Mouse (Mus musculus): ENCODE results near the gene Rab33b. TPM values are rescaled to one million over a fixed set of nuclear protein-coding genes. Genes with fewer than 3 reads are reported as not detected.

Gene Rab33b
- polyA plus RNA-seq, 1 experiment from 2014 or later: 24.2 TPM

DNA sequence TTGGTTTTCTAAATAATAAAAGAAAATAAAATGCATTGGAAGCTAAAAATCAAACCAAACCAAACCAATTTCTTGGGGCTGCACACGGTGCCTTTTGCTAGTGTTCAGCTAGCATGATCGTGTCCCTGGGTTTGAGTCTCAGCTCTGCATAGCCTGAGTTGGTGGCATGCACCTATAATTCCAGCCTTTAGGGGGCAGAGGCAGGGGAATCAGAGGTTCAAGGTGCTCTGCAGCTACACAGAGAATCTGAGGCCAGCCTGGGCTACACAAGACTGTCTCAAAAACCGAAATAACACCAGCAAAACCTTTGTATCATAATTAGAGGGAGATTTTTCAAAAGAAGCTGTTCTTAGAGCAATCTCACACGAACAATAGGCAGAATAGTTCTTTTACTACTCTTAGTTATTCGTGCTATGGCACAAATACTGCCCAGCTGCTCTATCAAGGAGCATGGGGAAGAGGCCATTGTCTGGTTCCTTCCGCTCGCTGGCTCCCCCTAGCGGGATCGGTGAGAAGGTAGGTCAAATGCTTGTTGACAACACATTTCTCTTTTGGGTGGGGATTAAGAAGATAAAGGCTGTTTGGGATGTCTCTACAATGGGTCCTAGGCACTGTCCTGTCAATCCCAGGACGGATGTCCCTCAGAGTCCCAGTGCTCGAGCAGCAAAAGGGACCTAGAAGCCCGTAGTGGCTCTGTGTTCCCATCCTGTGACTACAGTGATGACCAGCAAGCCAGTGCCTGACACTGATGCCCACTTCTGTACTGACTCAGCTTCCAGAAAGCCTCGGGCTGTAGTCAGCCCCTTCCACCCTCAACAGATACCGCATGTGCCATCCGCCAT, 56.1 kb downstream of the Rab33b start:
- ATAC-seq (ENCODE audit: insufficient number of reproducible peaks, insufficient read depth, low FRiP score, low TSS enrichment, low read depth): no peak
- no peak overlapping the region for H3K4me3 ChIP-seq (replicated peaks)
- no peak overlapping the region for H3K27ac ChIP-seq
- no peaks in the 10 kb centered on the region for H3K9me3 ChIP-seq
- H3K4me1 ChIP-seq (replicated peaks): no peaks in the 10 kb centered on the region
- WGBS: 61% methylated on average over 15 of the region's 15 CpGs
- no peaks in the 10 kb centered on the region for H3K27me3 ChIP-seq
- H3K4me2 ChIP-seq: no peak overlapping the region
- H3K36me3 ChIP-seq: peaks cover 65% of the 10 kb centered on the region
- H3K9ac ChIP-seq (replicated peaks): no peak overlapping the region

DNA sequence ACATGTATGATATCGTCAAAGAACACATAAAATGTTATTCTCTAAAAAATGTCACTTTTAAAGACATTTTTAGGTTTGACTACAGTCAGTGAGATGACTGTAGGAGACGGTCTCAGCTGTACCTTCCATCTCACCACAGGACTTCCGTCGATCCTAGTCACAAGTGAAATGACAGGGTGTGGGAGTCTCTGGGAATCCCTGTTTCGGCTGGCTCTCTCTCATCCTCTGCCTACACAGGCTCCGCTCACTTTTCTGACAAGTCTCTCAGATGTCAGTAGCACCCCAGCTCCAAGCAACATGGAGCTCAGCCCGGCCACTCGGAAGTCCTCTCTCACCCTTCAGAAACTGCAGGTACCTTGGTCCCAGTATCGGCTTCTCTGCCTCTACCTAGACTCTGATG, 56.9 kb downstream of the Rab33b start:
- Histone ChIP-seq H3K9me3 (no peaks in the 10 kb centered on the region), H3K4me3 (replicated peaks) (no peak overlapping the region), H3K9ac (replicated peaks) (no peak overlapping the region), H3K27ac (no peak overlapping the region), H3K4me1 (replicated peaks) (no peaks in the 10 kb centered on the region), H3K27me3 (no peaks in the 10 kb centered on the region), H3K4me2 (no peak overlapping the region), H3K36me3 (peaks cover 60% of the 10 kb centered on the region)
- 95% methylated on average over 9 of the region's 9 CpGs for WGBS
- no peak for ATAC-seq (ENCODE audit: insufficient number of reproducible peaks, insufficient read depth, low FRiP score, low TSS enrichment, low read depth)

DNA sequence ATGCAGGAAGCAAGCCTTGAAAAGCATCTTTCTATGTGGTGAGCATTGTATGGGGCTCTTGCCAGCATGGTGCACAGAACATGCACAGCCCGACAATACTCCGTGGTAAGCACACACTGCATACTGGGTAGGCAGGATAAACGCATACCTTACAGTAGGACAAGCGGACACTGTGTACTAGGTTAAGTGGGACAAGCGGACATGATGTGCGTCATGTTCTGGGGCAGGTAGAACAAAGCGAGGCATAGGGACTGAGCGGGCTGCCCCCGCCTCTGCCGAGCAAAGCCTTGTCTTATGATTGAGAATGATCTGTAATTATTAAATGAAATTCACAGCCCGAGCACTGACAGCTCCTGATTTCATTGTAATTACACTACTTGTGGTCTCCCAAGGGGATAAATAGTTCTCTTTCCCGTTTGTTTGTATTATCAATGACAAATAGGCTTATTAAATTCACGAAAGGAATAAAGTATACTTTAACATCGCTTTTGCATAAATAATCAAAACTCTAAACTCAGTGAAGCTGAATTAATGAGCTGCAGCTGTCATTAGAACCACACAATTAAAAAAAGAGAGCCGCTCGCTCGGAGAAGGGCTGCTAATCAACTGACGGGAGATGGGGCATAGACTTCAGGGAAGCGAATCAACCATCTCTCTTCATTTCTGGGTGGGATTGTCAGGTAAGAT, 60.9 kb downstream of the Rab33b start:
- H3K9ac ChIP-seq (replicated peaks): no peak overlapping the region
- H3K4me3 ChIP-seq (replicated peaks): no peak overlapping the region
- H3K27ac ChIP-seq: no peak overlapping the region
- H3K9me3 ChIP-seq: no peaks in the 10 kb centered on the region
- 91% methylated on average over 19 of the region's 19 CpGs for WGBS
- ATAC-seq (ENCODE audit: insufficient number of reproducible peaks, insufficient read depth, low FRiP score, low TSS enrichment, low read depth): no peak
- H3K36me3 ChIP-seq: peaks cover 58% of the 10 kb centered on the region
- H3K27me3 ChIP-seq: no peaks in the 10 kb centered on the region
- no peak overlapping the region for H3K4me2 ChIP-seq
- H3K4me1 ChIP-seq (replicated peaks): no peaks in the 10 kb centered on the region

Other genes starting within 250 kb of the Rab33b start
- gene Elf2, start 143.3 kb upstream of the Rab33b start, polyA plus RNA-seq (2016; fragmentation: Nextera tagmentation; extraction: Ambion mirVana): 56.6 and 59.3 TPM in 2 replicates
- gene Mgarp, start 87.2 kb upstream of the Rab33b start, polyA plus RNA-seq (2016; fragmentation: Nextera tagmentation; extraction: Ambion mirVana): 3.8 and 4.8 TPM in 2 replicates
- gene Ndufc1, start 74.9 kb upstream of the Rab33b start, polyA plus RNA-seq (2016; fragmentation: Nextera tagmentation; extraction: Ambion mirVana): 737 and 751 TPM in 2 replicates
- 60.5 and 60.6 TPM in 2 replicates for gene Naa15, start 68.8 kb upstream of the Rab33b start, polyA plus RNA-seq (2016; fragmentation: Nextera tagmentation; extraction: Ambion mirVana)
- 4.8 and 5.2 TPM in 2 replicates for gene Setd7, start 77.0 kb downstream of the Rab33b start, polyA plus RNA-seq (2016; fragmentation: Nextera tagmentation; extraction: Ambion mirVana)
- gene Mgst2, start 176.4 kb downstream of the Rab33b start, polyA plus RNA-seq (2016; fragmentation: Nextera tagmentation; extraction: Ambion mirVana): 1.1 and 1.4 TPM in 2 replicates

Measured in limb, embryonic 12.5 days (tissue).